In the genomic region with DNA sequence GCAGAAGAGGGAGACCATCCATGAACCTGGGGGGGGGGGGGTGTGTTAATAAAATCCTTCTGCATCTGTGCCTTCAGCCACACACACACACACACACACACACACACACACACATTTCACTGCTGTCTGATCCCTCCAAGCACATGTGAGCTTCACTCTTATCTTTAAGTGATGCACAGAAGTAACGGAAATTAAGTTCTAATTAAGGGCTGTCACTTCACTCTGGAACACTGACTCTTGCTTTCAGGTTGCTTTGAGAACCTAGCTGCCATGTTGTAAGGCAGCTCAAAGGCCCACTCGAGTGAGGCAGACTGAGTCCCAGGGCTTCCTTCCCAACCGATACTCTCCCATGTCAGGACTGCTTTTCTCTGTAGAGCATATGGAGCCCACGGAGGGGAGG, we compare ENCODE assay signal across 32 mouse cellular contexts. TPM values are rescaled to one million over a fixed set of nuclear protein-coding genes. Genes with fewer than 3 reads are reported as not detected.
DNase-seq lines count a peak whose midpoint lies in the region; ATAC-seq and TF ChIP-seq lines count a peak whose summit lies in the region.
"Had no signal": no experiment of that assay in that cellular context is flagged by ENCODE, and none has a peak within 500 bp of the region (broad histone marks: within the 10 kb centered on the region; RNA-seq: fewer than 3 reads in every experiment).

No protein-coding gene starts in this region.

- DNase-seq in forebrain, postnatal 0 days: no peak
- no peak for DNase-seq in midbrain, embryonic 10.5 days (ENCODE audit: low spot score)
- DNase-seq in left cerebral cortex, adult 9 months (ENCODE audit: low spot score in 2 of 2): no peak
- DNase-seq: adrenal gland, postnatal 10 days; cerebellum, adult 8-10 months; cerebellum, postnatal 25 days; gastrocnemius, postnatal 10 days; kidney, adult 8-10 months; kidney, postnatal 4 days; left cerebral cortex, postnatal 4 days; liver, postnatal 0 days; right cerebral cortex, adult 18-20 months; right cerebral cortex, postnatal 4 days had no signal

- no peak overlapping the region for H3K9ac ChIP-seq in forebrain, postnatal 0 days
- H3K9ac ChIP-seq in forebrain, embryonic 12.5 days: no peak overlapping the region
- H3K9ac ChIP-seq in midbrain, embryonic 13.5 days (replicated peaks): no peak overlapping the region
- no peak overlapping the region for H3K9ac ChIP-seq in embryonic facial prominence, embryonic 13.5 days
- H3K9ac ChIP-seq: heart, embryonic 15.5 days; hindbrain, embryonic 12.5 days; liver, embryonic 12.5 days; liver, postnatal 0 days; midbrain, embryonic 15.5 days; stomach, embryonic 15.5 days had no signal

- TF ChIP-seq CTCF in forebrain, postnatal 0 days (IDR thresholded peaks at IDR 0.05; ENCODE audit: low read depth): no peak
- no peak for TF ChIP-seq CTCF in E14TG2a.4 (conservative IDR thresholded peaks at IDR 0.05; ENCODE audit: low read length)

- ATAC-seq in forebrain, postnatal 0 days: 0 out of 2 replicates have a peak, but pooled peaks have one; percentile 21
- ATAC-seq in forebrain, embryonic 12.5 days (ENCODE audit: low FRiP score): no peak
- no peak for ATAC-seq in midbrain, embryonic 13.5 days
- no peak for ATAC-seq in embryonic facial prominence, embryonic 13.5 days (ENCODE audit: insufficient number of reproducible peaks, insufficient read depth, low FRiP score, low TSS enrichment, low read depth)
- ATAC-seq: liver, embryonic 12.5 days; liver, postnatal 0 days; midbrain, embryonic 15.5 days; Patski had no signal

- H3K27me3 ChIP-seq in forebrain, postnatal 0 days (ENCODE audit: insufficient read depth, low read length): no peaks in the 10 kb centered on the region
- H3K27me3 ChIP-seq in forebrain, embryonic 12.5 days: 0 out of 2 replicates have a peak, but pooled peaks cover 3% of the 10 kb centered on the region
- H3K27me3 ChIP-seq in midbrain, embryonic 10.5 days (ENCODE audit: low read depth, poor library complexity, severe bottlenecking): no peaks in the 10 kb centered on the region
- no peaks in the 10 kb centered on the region for H3K27me3 ChIP-seq in midbrain, embryonic 13.5 days
- H3K27me3 ChIP-seq in E14TG2a.4 (ENCODE audit: insufficient read depth, low read length): no peaks in the 10 kb centered on the region
- H3K27me3 ChIP-seq in embryonic facial prominence, embryonic 13.5 days: no peaks in the 10 kb centered on the region
- H3K27me3 ChIP-seq: heart, embryonic 15.5 days; hindbrain, embryonic 12.5 days; midbrain, embryonic 15.5 days; stomach, embryonic 15.5 days had no signal

- 67% methylated on average over 4 of the region's 4 CpGs for WGBS in forebrain, postnatal 0 days
- 74% methylated on average over 4 of the region's 4 CpGs for WGBS in forebrain, embryonic 12.5 days
- WGBS in midbrain, embryonic 10.5 days: 82% methylated on average over 4 of the region's 4 CpGs
- whole genome bisulfite sequencing in midbrain, embryonic 13.5 days: 66% methylated on average over 4 of the region's 4 CpGs
- WGBS in embryonic facial prominence, embryonic 13.5 days: 61% methylated on average over 4 of the region's 4 CpGs

- no peak overlapping the region for H3K4me3 ChIP-seq in forebrain, postnatal 0 days (ENCODE audit: low read depth, low read length)
- no peak overlapping the region for H3K4me3 ChIP-seq in forebrain, embryonic 12.5 days (replicated peaks)
- no peak overlapping the region for H3K4me3 ChIP-seq in midbrain, embryonic 10.5 days
- no peak overlapping the region for H3K4me3 ChIP-seq in midbrain, embryonic 13.5 days (replicated peaks)
- H3K4me3 ChIP-seq in E14TG2a.4 (replicated peaks; ENCODE audit: low read length): peak overlapping the region; percentile 48
- no peak overlapping the region for H3K4me3 ChIP-seq in embryonic facial prominence, embryonic 13.5 days
- H3K4me3 ChIP-seq: heart, embryonic 15.5 days; hindbrain, embryonic 12.5 days; liver, embryonic 12.5 days; midbrain, embryonic 15.5 days; stomach, embryonic 15.5 days had no signal

- no peak overlapping the region for H3K27ac ChIP-seq in forebrain, postnatal 0 days (ENCODE audit: low read depth, low read length)
- no peak overlapping the region for H3K27ac ChIP-seq in forebrain, embryonic 12.5 days
- peak overlapping the region; percentile 55 for H3K27ac ChIP-seq in midbrain, embryonic 10.5 days (replicated peaks)
- H3K27ac ChIP-seq in midbrain, embryonic 13.5 days: no peak overlapping the region
- H3K27ac ChIP-seq in embryonic facial prominence, embryonic 13.5 days: peak overlapping the region; percentile 11; the same call in 1 of the 2 replicates
- H3K27ac ChIP-seq: hindbrain, embryonic 12.5 days; kidney, postnatal 0 days; liver, embryonic 12.5 days; macrophage; midbrain, embryonic 15.5 days; stomach, embryonic 15.5 days had no signal

- no peak overlapping the region for H3K4me2 ChIP-seq in forebrain, postnatal 0 days (ENCODE audit: low read depth)
- no peak overlapping the region for H3K4me2 ChIP-seq in forebrain, embryonic 12.5 days
- no peak overlapping the region for H3K4me2 ChIP-seq in midbrain, embryonic 13.5 days (replicated peaks)
- H3K4me2 ChIP-seq in embryonic facial prominence, embryonic 13.5 days: no peak overlapping the region
- H3K4me2 ChIP-seq: heart, embryonic 15.5 days; hindbrain, embryonic 12.5 days; liver, embryonic 12.5 days; midbrain, embryonic 15.5 days; stomach, embryonic 15.5 days had no signal

- no peaks in the 10 kb centered on the region for H3K9me3 ChIP-seq in forebrain, postnatal 0 days (ENCODE audit: low read length)
- H3K9me3 ChIP-seq in forebrain, embryonic 12.5 days: no peaks in the 10 kb centered on the region
- no peaks in the 10 kb centered on the region for H3K9me3 ChIP-seq in midbrain, embryonic 10.5 days (replicated peaks)
- no peaks in the 10 kb centered on the region for H3K9me3 ChIP-seq in midbrain, embryonic 13.5 days
- H3K9me3 ChIP-seq in E14TG2a.4 (ENCODE audit: low read length): no peaks in the 10 kb centered on the region
- no peaks in the 10 kb centered on the region for H3K9me3 ChIP-seq in embryonic facial prominence, embryonic 13.5 days
- H3K9me3 ChIP-seq: heart, embryonic 15.5 days; hindbrain, embryonic 12.5 days; liver, embryonic 12.5 days; midbrain, embryonic 15.5 days; stomach, embryonic 15.5 days had no signal

- H3K36me3 ChIP-seq in forebrain, postnatal 0 days (ENCODE audit: insufficient read depth): no peaks in the 10 kb centered on the region
- H3K36me3 ChIP-seq in forebrain, embryonic 12.5 days (replicated peaks): no peaks in the 10 kb centered on the region
- no peaks in the 10 kb centered on the region for H3K36me3 ChIP-seq in midbrain, embryonic 10.5 days
- H3K36me3 ChIP-seq in midbrain, embryonic 13.5 days: no peaks in the 10 kb centered on the region
- no peaks in the 10 kb centered on the region for H3K36me3 ChIP-seq in E14TG2a.4 (ENCODE audit: insufficient read depth, low read length)
- no peaks in the 10 kb centered on the region for H3K36me3 ChIP-seq in embryonic facial prominence, embryonic 13.5 days
- H3K36me3 ChIP-seq: heart, embryonic 15.5 days; hindbrain, embryonic 12.5 days; liver, embryonic 12.5 days; midbrain, embryonic 15.5 days; stomach, embryonic 15.5 days had no signal

- peaks cover 10% of the 10 kb centered on the region for H3K4me1 ChIP-seq in forebrain, postnatal 0 days (ENCODE audit: insufficient read depth)
- peaks cover 14% of the 10 kb centered on the region for H3K4me1 ChIP-seq in forebrain, embryonic 12.5 days
- H3K4me1 ChIP-seq in midbrain, embryonic 10.5 days: peaks cover 27% of the 10 kb centered on the region
- peaks cover 22% of the 10 kb centered on the region for H3K4me1 ChIP-seq in midbrain, embryonic 13.5 days (replicated peaks)
- peaks cover 55% of the 10 kb centered on the region for H3K4me1 ChIP-seq in E14TG2a.4 (replicated peaks; ENCODE audit: low read depth, low read length)
- peaks cover 23% of the 10 kb centered on the region for H3K4me1 ChIP-seq in embryonic facial prominence, embryonic 13.5 days
- H3K4me1 ChIP-seq: liver, embryonic 12.5 days; midbrain, embryonic 15.5 days had no signal

RNA-seq across cellular contexts. Expression of gene Cd2, which starts 5.9 kb away (rescaled TPM):
- total RNA-seq in forebrain, postnatal 0 days (2014; rRNA removed): 0.69 TPM in 1 of 2 replicates, not detected in the other
- polyA plus RNA-seq in forebrain, postnatal 0 days (2015; fragmentation: Nextera tagmentation; extraction: Ambion mirVana): 0.16 and 0.35 TPM in 2 replicates
- not detected in 2 replicates for polyA plus RNA-seq in forebrain, embryonic 12.5 days (2016; fragmentation: Nextera tagmentation; extraction: Ambion mirVana)
- 0.10 TPM in 1 of 2 replicates, not detected in the other for polyA plus RNA-seq in midbrain, embryonic 10.5 days (2016; fragmentation: Nextera tagmentation; extraction: Ambion mirVana)
- 0.13 TPM in 1 of 2 replicates, not detected in the other for polyA plus RNA-seq in midbrain, embryonic 13.5 days (2015; fragmentation: Nextera tagmentation; extraction: Ambion mirVana)
- not detected in 2 replicates for polyA plus RNA-seq in embryonic facial prominence, embryonic 13.5 days (2015; fragmentation: Nextera tagmentation; extraction: Ambion mirVana)
- total RNA-seq: layer of hippocampus, adult 8-10 months; layer of hippocampus, postnatal 25 days; MEL had no signal
- polyA plus RNA-seq: embryonic facial prominence, embryonic 11.5 days; forebrain, embryonic 11.5 days; hindbrain, embryonic 12.5 days; kidney, postnatal 0 days; limb, embryonic 14.5 days; liver, embryonic 12.5 days; midbrain, embryonic 15.5 days; neural tube, embryonic 11.5 days; Patski had no signal

Comparison
In these comparisons a context has a peak if more than half of its experiments do, and no peak if none do; other contexts are left out.
1. H3K27ac ChIP-seq: peak in midbrain, embryonic 10.5 days (single experiment) and embryonic facial prominence, embryonic 13.5 days (single experiment); none in forebrain, postnatal 0 days (single experiment), forebrain, embryonic 12.5 days (single experiment) and midbrain, embryonic 13.5 days (single experiment).